Mouse (Mus musculus): ENCODE results near the gene Ap1s1.
A peak's percentile ranks its signal among the peaks of the same experiment; 100 is the strongest.

The Ap1s1 gene

GRCm38 (mm10) chr5:137015913-137016312 is 30.0 kb downstream of the Ap1s1 start:
- no peak for DNase-seq

GRCm38 (mm10) chr5:137012401-137012950 is 33.5 kb downstream of the Ap1s1 start:
- no peak for DNase-seq

- DNase-seq, result peak; percentile 73
Measured at GRCm38 (mm10) chr5:137009988-137010387, 35.9 kb downstream of the Ap1s1 start.

- no peak for DNase-seq
Measured at GRCm38 (mm10) chr5:137007276-137007675, 38.7 kb downstream of the Ap1s1 start.

GRCm38 (mm10) chr5:137000612-137001011 is 45.3 kb downstream of the Ap1s1 start:
- DNase-seq, result no peak

GRCm38 (mm10) chr5:136999449-136999848 is 46.5 kb downstream of the Ap1s1 start:
- DNase-seq, result no peak

- no peak for DNase-seq
Measured at GRCm38 (mm10) chr5:136989801-136990200, 56.1 kb downstream of the Ap1s1 start.

- DNase-seq, result no peak
Measured at GRCm38 (mm10) chr5:136988420-136988819, 57.5 kb downstream of the Ap1s1 start.

GRCm38 (mm10) chr5:136987934-136988271 is 58.0 kb downstream of the Ap1s1 start, which contains the start of gene Znhit1:
Znhit1 (minus strand) TSS chr5:136988021.
- no peak for DNase-seq

- peak; percentile 75 for DNase-seq
Measured at GRCm38 (mm10) chr5:136987138-136987933, 58.6 kb downstream of the Ap1s1 start.

- peak; percentile 97 for DNase-seq
Measured at GRCm38 (mm10) chr5:136986695-136987137, 59.2 kb downstream of the Ap1s1 start, which contains the start of gene Plod3. Plod3 (plus strand) TSS chr5:136987019.
